Mouse (Mus musculus) limb, embryonic 12.5 days (tissue): Measurements from ENCODE around the gene Ssxb1. TPM values are rescaled to one million over a fixed set of nuclear protein-coding genes. Genes with fewer than 3 reads are reported as not detected.
"Not testable (repeated sequence)": the region's sequence is repeated elsewhere in the genome, so short reads cannot be mapped to it uniquely, and the experiment has no call there.

Source experiments
- ATAC-seq: fragments of 200-750 bp; cut with Nextera tagmentation; 2 replicates; pipeline ENCODE4 v1.8.0; 2017; ENCODE audit warnings: low read depth, moderate TSS enrichment; ENCODE audit not compliant: insufficient number of reproducible peaks, insufficient read depth, low FRiP score, low TSS enrichment
- H3K27ac ChIP-seq: fragments of 300-500 bp; sonication (generic); 2 replicates; pipeline ENCODE4 v1.5.1; 2016; ENCODE audit warnings: mild to moderate bottlenecking, moderate library complexity
- H3K27me3 ChIP-seq: fragments of 300-500 bp; sonication (generic); 2 replicates; pipeline ENCODE4 v1.6.1; 2016; ENCODE audit warnings: mild to moderate bottlenecking, moderate library complexity
- H3K36me3 ChIP-seq: fragments of 300-500 bp; sonication (generic); 2 replicates; pipeline ENCODE4 v1.6.1; 2016; ENCODE audit warnings: mild to moderate bottlenecking, moderate library complexity
- H3K4me1 ChIP-seq: fragments of 300-500 bp; sonication (generic); replicated peaks from 2 replicates; pipeline ENCODE4 v1.6.1; 2016
- H3K4me2 ChIP-seq: fragments of 300-500 bp; sonication (generic); 2 replicates; pipeline ENCODE4 v1.6.1; 2016; ENCODE audit warnings: mild to moderate bottlenecking, moderate library complexity
- H3K4me3 ChIP-seq: fragments of 300-500 bp; sonication (generic); replicated peaks from 2 replicates; pipeline ENCODE4 v1.5.1; 2016; ENCODE audit warnings: mild to moderate bottlenecking
- H3K9ac ChIP-seq: fragments of 300-500 bp; sonication (generic); replicated peaks from 2 replicates; pipeline ENCODE4 v1.6.1; 2016; ENCODE audit warnings: mild to moderate bottlenecking, moderate library complexity
- H3K9me3 ChIP-seq: fragments of 300-500 bp; sonication (generic); 2 replicates; pipeline ENCODE4 v1.6.1; 2016; ENCODE audit warnings: mild to moderate bottlenecking, moderate library complexity
- WGBS: fragments of 180-500 bp; shearing (Covaris S2); methylation state at CpG from one replicate; pipeline ENCODE4 v1.1.7; 2016; 5-methylcytosine and 5-hydroxymethylcytosine counted together
- polyA plus RNA-seq: library from polyadenylated mRNA; unstranded; fragments of >200 nt; fragmentation: Nextera tagmentation; extraction: Ambion mirVana; gene quantifications from 2 replicates; pipeline ENCODE4 v1.2.1, GENCODE M21; 2016

The Ssxb1 gene
- polyA plus RNA-seq = not detected in 2 replicates

GRCm38 (mm10) chrX:8413005-8413404, at the start of gene Ssxb1:
Gene Ssxb1, plus strand, starts transcription at chrX:8413305.
- H3K9me3 ChIP-seq, H3K4me3 ChIP-seq, H3K27me3 ChIP-seq, H3K4me1 ChIP-seq, ATAC-seq, H3K4me2 ChIP-seq, H3K36me3 ChIP-seq, H3K9ac ChIP-seq, H3K27ac ChIP-seq: not testable (repeated sequence)
- WGBS = 33% methylated on average over 1 of the region's 1 CpGs

- H3K4me2 ChIP-seq, H3K9ac ChIP-seq, H3K4me3 ChIP-seq, H3K27ac ChIP-seq, H3K36me3 ChIP-seq, H3K27me3 ChIP-seq, H3K4me1 ChIP-seq, ATAC-seq, H3K9me3 ChIP-seq: not testable (repeated sequence)
- WGBS = 14% methylated on average over 1 of the region's 1 CpGs
Observed at GRCm38 (mm10) chrX:8366678-8367077, 46.4 kb upstream of the Ssxb1 start, which contains the start of gene Ssxb9. Gene Ssxb9, plus strand, starts transcription at chrX:8366978.

- ATAC-seq, H3K4me2 ChIP-seq, H3K9me3 ChIP-seq, H3K9ac ChIP-seq, H3K27ac ChIP-seq, H3K36me3 ChIP-seq, H3K27me3 ChIP-seq, H3K4me3 ChIP-seq, H3K4me1 ChIP-seq: not testable (repeated sequence)
- 69% methylated on average over 2 of the region's 2 CpGs for WGBS
Observed at GRCm38 (mm10) chrX:8461626-8462025, 48.5 kb downstream of the Ssxb1 start, which contains the start of gene Ssxb2. Gene Ssxb2, minus strand, starts transcription at chrX:8461726.

Other genes with a start within 250 kb of the Ssxb1 start
- 13.8 and 14.6 TPM in 2 replicates for gene Tbc1d25, start 237.1 kb upstream of the Ssxb1 start, polyA plus RNA-seq
- gene Ebp, start 219.8 kb upstream of the Ssxb1 start, polyA plus RNA-seq = 23.3 and 28.2 TPM in 2 replicates
- 11.4 and 13.2 TPM in 2 replicates for gene Porcn, start 206.8 kb upstream of the Ssxb1 start, polyA plus RNA-seq
- gene Ftsj1, start 160.9 kb upstream of the Ssxb1 start, polyA plus RNA-seq = 47.6 and 49.2 TPM in 2 replicates
- 1.0 and 1.4 TPM in 2 replicates for gene Slc38a5, start 142.2 kb upstream of the Ssxb1 start, polyA plus RNA-seq
- not detected in 2 replicates for gene Ssxb10, start 85.9 kb upstream of the Ssxb1 start, polyA plus RNA-seq
- gene Ssxb9, start 46.3 kb upstream of the Ssxb1 start, polyA plus RNA-seq = not detected in 2 replicates
- not detected in 2 replicates for gene Ssxb2, start 48.4 kb downstream of the Ssxb1 start, polyA plus RNA-seq
- gene Gm14459, start 111.6 kb downstream of the Ssxb1 start, polyA plus RNA-seq = not detected in 2 replicates
- not detected in 2 replicates for gene Ssxb6, start 134.9 kb downstream of the Ssxb1 start, polyA plus RNA-seq
- not detected in 2 replicates for gene Ssxb3, start 178.5 kb downstream of the Ssxb1 start, polyA plus RNA-seq